Comparison of ENCODE assay signal across 7 mouse cellular contexts in the genomic region with DNA sequence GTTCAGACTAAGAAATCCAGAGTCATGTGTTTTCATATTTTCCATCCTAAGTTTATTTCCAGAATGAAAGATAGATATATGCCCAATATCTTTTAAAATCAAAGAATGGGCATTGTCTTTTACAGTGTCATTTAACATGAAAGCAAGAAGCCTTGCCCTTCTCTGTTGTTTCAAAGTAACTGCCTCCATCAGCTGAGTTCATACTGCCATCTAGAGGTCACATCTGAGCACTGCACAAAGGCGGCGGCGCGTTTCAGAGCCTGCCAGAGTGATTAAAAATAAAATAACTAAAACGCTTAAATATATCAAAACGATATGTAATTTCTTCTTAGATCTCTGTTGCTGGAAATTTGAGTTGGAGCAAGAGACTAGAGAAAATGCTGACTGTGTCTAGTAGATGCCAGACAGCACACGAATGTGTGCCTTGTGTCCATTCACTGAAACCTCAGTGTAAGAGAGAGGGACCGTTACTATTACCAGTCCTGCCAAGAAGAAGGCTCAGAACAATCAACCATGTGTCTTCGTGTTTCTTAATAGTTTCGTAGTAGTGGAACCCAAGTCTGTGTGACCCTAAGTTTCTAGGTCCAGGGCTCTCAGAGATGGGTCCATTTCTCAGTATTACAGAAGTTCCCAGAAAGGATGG.
DNase-seq lines count a peak whose midpoint lies in the region; ATAC-seq and TF ChIP-seq lines count a peak whose summit lies in the region.

No protein-coding gene starts in this region.

- no peaks in the 10 kb centered on the region for H3K4me1 ChIP-seq in CH12.LX (ENCODE audit: control insufficient read depth in 1 of 2, insufficient read depth in 2 of 2)
- H3K4me1 ChIP-seq in lung, postnatal 0 days (ENCODE audit: insufficient read depth, low read depth, low read length) = no peaks in the 10 kb centered on the region

- no peak overlapping the region for H3K9ac ChIP-seq in CH12.LX (ENCODE audit: insufficient read depth, low read depth)
- no peak overlapping the region for H3K9ac ChIP-seq in lung, postnatal 0 days (replicated peaks; ENCODE audit: low read depth)

- H3K4me2 ChIP-seq in CH12.LX (ENCODE audit: insufficient read depth, low read depth, poor library complexity, severe bottlenecking) = 0 out of 2 replicates have a peak overlapping the region, but pooled peaks have one; percentile 21
- H3K4me2 ChIP-seq in lung, postnatal 0 days (replicated peaks; ENCODE audit: low read depth, low read length) = no peak overlapping the region

- H3K36me3 ChIP-seq in CH12.LX (replicated peaks in 1 of 2; ENCODE audit: control insufficient read depth in 1 of 2, insufficient read depth in 1 of 2, low read length in 1 of 2) = no peaks in the 10 kb centered on the region
- no peaks in the 10 kb centered on the region for H3K36me3 ChIP-seq in lung, postnatal 0 days (ENCODE audit: insufficient read depth, low read length)

- no peak for TF ChIP-seq EP300 in CH12.LX (IDR thresholded peaks at IDR 0.05; ENCODE audit: low read length)
- no peak for TF ChIP-seq EP300 in lung, postnatal 0 days (IDR thresholded peaks at IDR 0.05)

- no peak overlapping the region for H3K27ac ChIP-seq in CH12.LX (ENCODE audit: insufficient read depth, low read depth)
- no peak overlapping the region for H3K27ac ChIP-seq in lung, postnatal 0 days (ENCODE audit: low read length)

- DNase-seq in CH12.LX (ENCODE audit: extremely low read depth) (peak; percentile 53), R1 (ENCODE audit: low read depth, low spot score) (peak; percentile 44)
- peak; percentile 65 to 79 for DNase-seq in cerebellum, postnatal 36 days
- DNase-seq in gastrocnemius, postnatal 10 days = peak; percentile 62
- peak; percentile 63 for DNase-seq in kidney, postnatal 14 days
- peak; percentile 72 for DNase-seq in lung, postnatal 0 days (ENCODE audit: low spot score)
- DNase-seq in retina, postnatal 1 day = peak; percentile 69

- dilution Hi-C loops in CH12.LX (cut with MboI; ENCODE audit: extremely low pct_ligation_motif_present, extremely low pct_unique_long_range_greater_than_20kb, low sequenced_read_pairs) = no loop called here

- in situ Hi-C loops in CH12.LX (cut with MboI; ENCODE audit: low pct_ligation_motif_present, low pct_unique_long_range_greater_than_20kb, low sequenced_read_pairs) = loop anchor here (25.0 kb wide), 2 partner anchors 396 to 571 kb away; partner anchors contain the start of genes 2700049A03Rik, Dact1 and Timm9

- no peak overlapping the region for H3K4me3 ChIP-seq in CH12.LX (replicated peaks in 1 of 3; ENCODE audit: low read depth in 2 of 3, low read length in 2 of 3, poor library complexity in 1 of 3)
- H3K4me3 ChIP-seq in lung, postnatal 0 days (ENCODE audit: low read depth, low read length) = no peak overlapping the region

- peak; percentile 86 to 91 for TF ChIP-seq CTCF in CH12.LX (conservative IDR thresholded peaks at IDR 0.05 in 1 of 2, IDR thresholded peaks at IDR 0.05 in 1 of 2; ENCODE audit: low read depth in 2 of 2, low read length in 2 of 2)
- peak; percentile 95 for TF ChIP-seq CTCF in lung, postnatal 0 days (IDR thresholded peaks at IDR 0.05)

- TF ChIP-seq RAD21 in CH12.LX (IDR thresholded peaks at IDR 0.05; ENCODE audit: low read depth, low read length) = peak; percentile 99

- H3K79me2 ChIP-seq in CH12.LX (replicated peaks; ENCODE audit: control insufficient read depth, extremely low read depth, insufficient read depth, poor library complexity, severe bottlenecking) = no peaks in the 10 kb centered on the region

- no peak for ATAC-seq in lung, postnatal 0 days

- no peak for TF ChIP-seq POLR2A in CH12.LX (IDR thresholded peaks at IDR 0.05; ENCODE audit: low read depth, low read length)

- no peaks in the 10 kb centered on the region for H3K27me3 ChIP-seq in CH12.LX (replicated peaks)
- H3K27me3 ChIP-seq in lung, postnatal 0 days (replicated peaks; ENCODE audit: insufficient read depth, low read length) = no peaks in the 10 kb centered on the region

- 21% methylated on average over 10 of the region's 10 CpGs for WGBS in lung, postnatal 0 days

- H3K9me3 ChIP-seq in CH12.LX (replicated peaks; ENCODE audit: low read length) = no peaks in the 10 kb centered on the region
- H3K9me3 ChIP-seq in lung, postnatal 0 days (ENCODE audit: low read length) = no peaks in the 10 kb centered on the region

TF ChIP-seq in CH12.LX, 34 proteins besides CTCF, POLR2A, EP300 and RAD21:
- TF ChIP-seq ZC3H11A (IDR thresholded peaks at IDR 0.05; ENCODE audit: low read depth, low read length) (peak; percentile 71), SMC3 (IDR thresholded peaks at IDR 0.05; ENCODE audit: low read depth, low read length) (peak; percentile 87), JUND (conservative IDR thresholded peaks at IDR 0.05; ENCODE audit: low read depth, low read length) (no peak)
